Mouse (Mus musculus) liver, embryonic 12.5 days (tissue): ENCODE results near the gene Rab20. TPM values are rescaled to one million over a fixed set of nuclear protein-coding genes. Genes with fewer than 3 reads are reported as not detected.

Experiments used
- ATAC-seq: fragments of 200-750 bp; cut with Nextera tagmentation; 2 replicates; pipeline ENCODE4 v1.8.0; 2017; ENCODE audit warnings: moderate number of reproducible peaks, mild to moderate bottlenecking, moderate library complexity
- H3K27ac ChIP-seq: fragments of 300-500 bp; sonication (generic); 2 replicates; pipeline ENCODE4 v1.5.1; 2016; ENCODE audit warnings: mild to moderate bottlenecking
- H3K27me3 ChIP-seq: fragments of 300-500 bp; sonication (generic); replicated peaks from 2 replicates; pipeline ENCODE4 v1.6.1; 2016; ENCODE audit warnings: mild to moderate bottlenecking, moderate library complexity
- H3K36me3 ChIP-seq: fragments of 300-500 bp; sonication (generic); 2 replicates; pipeline ENCODE4 v1.6.1; 2016; ENCODE audit warnings: mild to moderate bottlenecking, moderate library complexity
- H3K4me1 ChIP-seq: fragments of 300-500 bp; sonication (generic); 2 replicates; pipeline ENCODE4 v1.6.1; 2016
- H3K4me2 ChIP-seq: fragments of 300-500 bp; sonication (generic); 2 replicates; pipeline ENCODE4 v1.6.1; 2016; ENCODE audit warnings: mild to moderate bottlenecking, moderate library complexity
- H3K4me3 ChIP-seq: fragments of 300-500 bp; sonication (generic); 2 replicates; pipeline ENCODE4 v1.5.1; 2016; ENCODE audit warnings: mild to moderate bottlenecking, moderate library complexity
- H3K9ac ChIP-seq: fragments of 300-500 bp; sonication (generic); 2 replicates; pipeline ENCODE4 v1.6.1; 2016; ENCODE audit warnings: mild to moderate bottlenecking, moderate library complexity
- H3K9me3 ChIP-seq: fragments of 300-500 bp; sonication (generic); replicated peaks from 2 replicates; pipeline ENCODE4 v1.6.1; 2016; ENCODE audit warnings: mild to moderate bottlenecking, moderate library complexity
- WGBS: fragments of 180-500 bp; shearing (Covaris S2); methylation state at CpG from one replicate; pipeline ENCODE4 v1.1.7; 2016; ENCODE audit not compliant: insufficient replicate concordance; 5-methylcytosine and 5-hydroxymethylcytosine counted together
- polyA plus RNA-seq: library from polyadenylated mRNA; unstranded; fragments of >200 nt; fragmentation: Nextera tagmentation; extraction: Ambion mirVana; gene quantifications from 2 replicates; pipeline ENCODE4 v1.2.1, GENCODE M21; 2016

Gene Rab20
- polyA plus RNA-seq, 1 experiment from 2014 or later = 3.9 TPM

DNA sequence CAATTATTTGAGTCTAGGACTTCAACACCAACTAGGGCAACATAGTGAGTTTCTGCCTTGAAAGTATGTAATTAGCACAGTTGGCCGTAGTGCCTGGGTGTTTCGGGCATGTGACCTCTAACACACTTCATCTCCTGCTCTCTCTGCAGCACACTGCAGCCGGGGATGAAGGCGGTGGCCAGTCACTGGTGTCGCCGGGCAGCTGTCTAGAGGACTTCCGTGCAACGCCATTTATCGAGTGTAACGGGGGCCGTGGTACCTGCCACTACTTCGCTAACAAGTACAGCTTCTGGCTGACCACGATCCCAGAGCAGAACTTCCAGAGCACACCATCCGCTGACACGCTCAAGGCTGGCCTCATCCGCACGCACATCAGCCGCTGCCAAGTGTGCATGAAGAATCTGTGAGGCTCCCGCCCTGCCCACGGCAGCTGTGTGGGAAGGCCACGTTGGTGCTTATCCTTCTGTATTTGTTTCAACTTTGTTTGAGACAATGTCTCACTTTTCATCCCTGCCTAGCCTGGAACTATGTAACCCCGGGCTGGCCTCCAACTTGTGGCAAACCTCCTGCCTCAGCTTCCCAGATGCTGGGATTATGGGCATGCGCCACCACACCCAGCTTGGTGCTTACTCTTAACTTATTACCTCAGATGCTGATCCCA lies 30.5 kb downstream of the Rab20 start:
- Histone ChIP-seq H3K36me3 (no peaks in the 10 kb centered on the region), H3K27me3 (peaks cover 20% of the 10 kb centered on the region), H3K4me3 (no peak overlapping the region), H3K9me3 (no peaks in the 10 kb centered on the region), H3K9ac (no peak overlapping the region), H3K4me1 (peaks cover 33% of the 10 kb centered on the region), H3K27ac (no peak overlapping the region), H3K4me2 (no peak overlapping the region)
- 82% methylated on average over 23 of the region's 23 CpGs for WGBS
- ATAC-seq = no peak

- no peaks in the 10 kb centered on the region for H3K9me3 ChIP-seq
- WGBS = 73% methylated on average over 13 of the region's 13 CpGs
- H3K4me1 ChIP-seq = peaks cover 32% of the 10 kb centered on the region
- no peak for ATAC-seq
- H3K36me3 ChIP-seq = no peaks in the 10 kb centered on the region
- H3K9ac ChIP-seq = no peak overlapping the region
- no peak overlapping the region for H3K27ac ChIP-seq
- peaks cover 5% of the 10 kb centered on the region; the same call in 1 of the 2 replicates for H3K27me3 ChIP-seq
- H3K4me2 ChIP-seq = no peak overlapping the region
- H3K4me3 ChIP-seq = no peak overlapping the region
Measured at GRCm38 (mm10) chr8:11445790-11446189, 32.7 kb downstream of the Rab20 start.

DNA sequence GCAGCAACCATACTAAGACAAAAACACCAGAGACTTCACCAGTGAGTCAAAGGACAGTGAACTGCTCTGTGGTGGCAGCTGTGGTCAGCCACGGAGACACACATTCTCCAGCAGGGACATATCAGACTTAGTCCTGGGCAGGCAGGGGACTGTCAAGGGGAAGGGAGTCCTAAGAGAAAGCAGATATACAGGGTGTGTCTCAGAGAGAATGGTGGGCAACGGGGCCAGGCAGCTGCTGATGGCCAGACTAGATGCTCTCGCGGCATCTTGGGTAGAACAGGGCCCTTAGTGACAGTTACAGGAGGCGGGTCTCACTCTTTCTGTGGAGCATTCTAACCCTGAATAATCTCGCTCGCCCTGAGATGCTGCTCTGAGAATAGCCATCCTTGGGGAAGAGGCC lies 34.3 kb downstream of the Rab20 start:
- WGBS = 34% methylated on average over 7 of the region's 7 CpGs
- peaks cover 22% of the 10 kb centered on the region for H3K4me1 ChIP-seq
- H3K9me3 ChIP-seq = no peaks in the 10 kb centered on the region
- peak overlapping the region; percentile 28 for H3K4me3 ChIP-seq
- peak overlapping the region; percentile 31; the same call in 1 of the 2 replicates for H3K27ac ChIP-seq
- 0 out of 2 replicates have a peak, but pooled peaks cover 5% of the 10 kb centered on the region for H3K27me3 ChIP-seq
- peak; percentile 76 for ATAC-seq
- H3K4me2 ChIP-seq = peak overlapping the region; percentile 54
- no peak overlapping the region for H3K9ac ChIP-seq
- no peaks in the 10 kb centered on the region for H3K36me3 ChIP-seq

GRCm38 (mm10) chr8:11443611-11444010 lies 34.9 kb downstream of the Rab20 start:
- 43% methylated on average over 9 of the region's 9 CpGs for WGBS
- Histone ChIP-seq H3K9ac (0 out of 2 replicates have a peak overlapping the region, but pooled peaks have one; percentile 33), H3K36me3 (no peaks in the 10 kb centered on the region), H3K27me3 (0 out of 2 replicates have a peak, but pooled peaks cover 9% of the 10 kb centered on the region), H3K4me3 (peak overlapping the region; percentile 28), H3K4me1 (peaks cover 22% of the 10 kb centered on the region), H3K4me2 (peak overlapping the region; percentile 54), H3K27ac (peak overlapping the region; percentile 31; the same call in 1 of the 2 replicates), H3K9me3 (no peaks in the 10 kb centered on the region)
- ATAC-seq = peak; percentile 72

- Histone ChIP-seq H3K4me2 (no peak overlapping the region), H3K27me3 (0 out of 2 replicates have a peak, but pooled peaks cover 12% of the 10 kb centered on the region), H3K36me3 (no peaks in the 10 kb centered on the region), H3K4me3 (no peak overlapping the region), H3K9me3 (no peaks in the 10 kb centered on the region), H3K9ac (no peak overlapping the region), H3K27ac (no peak overlapping the region), H3K4me1 (peaks cover 22% of the 10 kb centered on the region)
- no peak for ATAC-seq
- WGBS = 82% methylated on average over 6 of the region's 6 CpGs
Measured at GRCm38 (mm10) chr8:11441291-11441690, 37.2 kb downstream of the Rab20 start.

- Histone ChIP-seq H3K27me3 (0 out of 2 replicates have a peak, but pooled peaks cover 12% of the 10 kb centered on the region), H3K4me2 (no peak overlapping the region), H3K4me1 (peaks cover 2% of the 10 kb centered on the region; the same call in 1 of the 2 replicates), H3K9ac (no peak overlapping the region), H3K4me3 (no peak overlapping the region), H3K36me3 (0 out of 2 replicates have a peak, but pooled peaks cover 5% of the 10 kb centered on the region), H3K9me3 (no peaks in the 10 kb centered on the region), H3K27ac (no peak overlapping the region)
- WGBS = 70% methylated on average over 12 of the region's 12 CpGs
- no peak for ATAC-seq
Measured at GRCm38 (mm10) chr8:11437862-11438261, 40.6 kb downstream of the Rab20 start.

- H3K27ac ChIP-seq = no peak overlapping the region
- no peak overlapping the region for H3K9ac ChIP-seq
- no peak overlapping the region for H3K4me3 ChIP-seq
- H3K27me3 ChIP-seq = no peaks in the 10 kb centered on the region
- no peak overlapping the region for H3K4me2 ChIP-seq
- no peaks in the 10 kb centered on the region for H3K4me1 ChIP-seq
- no peak for ATAC-seq
- no peaks in the 10 kb centered on the region for H3K9me3 ChIP-seq
- 0 out of 2 replicates have a peak, but pooled peaks cover 5% of the 10 kb centered on the region for H3K36me3 ChIP-seq
- WGBS = 51% methylated on average over 5 of the region's 5 CpGs
Measured at GRCm38 (mm10) chr8:11430688-11431087, 47.8 kb downstream of the Rab20 start.

- no peak for ATAC-seq
- Histone ChIP-seq H3K27me3 (peaks cover 8% of the 10 kb centered on the region; the same call in 1 of the 2 replicates), H3K27ac (no peak overlapping the region), H3K36me3 (0 out of 2 replicates have a peak, but pooled peaks cover 2% of the 10 kb centered on the region), H3K4me2 (no peak overlapping the region), H3K9ac (no peak overlapping the region), H3K9me3 (no peaks in the 10 kb centered on the region), H3K4me1 (no peaks in the 10 kb centered on the region), H3K4me3 (no peak overlapping the region)
- WGBS = 62% methylated on average over 7 of the region's 7 CpGs
Measured at GRCm38 (mm10) chr8:11423091-11423490, 55.4 kb downstream of the Rab20 start.

DNA sequence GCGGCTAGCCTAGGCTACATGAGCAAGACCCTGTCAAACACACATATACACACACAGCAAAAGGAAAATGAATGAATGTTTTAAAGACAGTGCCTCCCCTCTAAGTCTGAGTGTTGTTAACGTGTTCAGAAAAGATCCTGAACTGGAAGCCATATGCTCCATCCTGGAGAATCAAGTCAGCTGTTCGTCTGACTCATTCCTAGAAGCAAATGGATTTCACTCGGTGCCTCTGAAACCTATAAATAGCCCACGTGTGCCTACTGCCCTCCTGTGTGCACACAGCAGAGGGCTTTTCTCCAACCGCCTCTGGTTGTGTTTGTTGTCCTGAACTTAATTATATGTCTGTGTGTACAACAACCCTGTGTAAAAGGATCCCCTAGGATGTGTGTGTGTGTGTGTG lies 56.5 kb downstream of the Rab20 start:
- H3K36me3 ChIP-seq = 0 out of 2 replicates have a peak, but pooled peaks cover 2% of the 10 kb centered on the region
- no peak overlapping the region for H3K4me2 ChIP-seq
- no peak overlapping the region for H3K27ac ChIP-seq
- H3K27me3 ChIP-seq = peaks cover 8% of the 10 kb centered on the region; the same call in 1 of the 2 replicates
- 60% methylated on average over 6 of the region's 6 CpGs for WGBS
- H3K4me1 ChIP-seq = no peaks in the 10 kb centered on the region
- H3K9me3 ChIP-seq = no peaks in the 10 kb centered on the region
- no peak overlapping the region for H3K4me3 ChIP-seq
- ATAC-seq = no peak
- no peak overlapping the region for H3K9ac ChIP-seq

- no peak overlapping the region for H3K27ac ChIP-seq
- peaks cover 8% of the 10 kb centered on the region; the same call in 1 of the 2 replicates for H3K27me3 ChIP-seq
- H3K4me3 ChIP-seq = no peak overlapping the region
- H3K4me1 ChIP-seq = no peaks in the 10 kb centered on the region
- no peak overlapping the region for H3K4me2 ChIP-seq
- 51% methylated on average over 14 of the region's 14 CpGs for WGBS
- H3K36me3 ChIP-seq = 0 out of 2 replicates have a peak, but pooled peaks cover 2% of the 10 kb centered on the region
- ATAC-seq = no peak
- no peaks in the 10 kb centered on the region for H3K9me3 ChIP-seq
- no peak overlapping the region for H3K9ac ChIP-seq
Measured at GRCm38 (mm10) chr8:11421105-11421504, 57.4 kb downstream of the Rab20 start.

- Histone ChIP-seq H3K4me2 (no peak overlapping the region), H3K4me3 (no peak overlapping the region), H3K9me3 (no peaks in the 10 kb centered on the region), H3K36me3 (0 out of 2 replicates have a peak, but pooled peaks cover 2% of the 10 kb centered on the region), H3K27ac (no peak overlapping the region), H3K4me1 (no peaks in the 10 kb centered on the region), H3K27me3 (peaks cover 8% of the 10 kb centered on the region; the same call in 1 of the 2 replicates), H3K9ac (no peak overlapping the region)
- no peak for ATAC-seq
- 7% methylated on average over 2 of the region's 2 CpGs for WGBS
Measured at GRCm38 (mm10) chr8:11419645-11420044, 58.9 kb downstream of the Rab20 start.

DNA sequence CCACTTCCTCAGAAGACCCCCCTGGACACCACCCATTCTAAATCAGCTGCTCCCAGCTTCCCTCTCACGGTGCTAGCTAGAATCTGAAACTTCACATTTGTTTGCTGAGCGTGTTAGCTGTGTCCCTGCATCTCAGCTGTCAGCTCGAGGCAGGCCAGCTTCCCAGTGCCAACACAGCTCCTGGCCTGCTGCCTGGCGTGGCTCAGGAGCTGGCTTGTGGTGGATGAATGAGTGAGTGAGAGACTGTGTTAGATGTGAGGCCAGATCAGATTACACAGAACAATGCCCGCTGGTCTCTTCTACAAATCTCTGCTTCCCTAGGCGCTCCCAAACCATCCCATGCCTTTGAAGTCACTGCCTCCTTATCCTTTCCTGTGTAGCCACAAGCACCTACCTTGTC lies 59.3 kb downstream of the Rab20 start:
- 32% methylated on average over 6 of the region's 6 CpGs for WGBS
- H3K4me2 ChIP-seq = no peak overlapping the region
- no peaks in the 10 kb centered on the region for H3K9me3 ChIP-seq
- H3K4me1 ChIP-seq = no peaks in the 10 kb centered on the region
- ATAC-seq = 0 out of 2 replicates have a peak, but pooled peaks have one; percentile 10
- no peak overlapping the region for H3K27ac ChIP-seq
- no peak overlapping the region for H3K9ac ChIP-seq
- 0 out of 2 replicates have a peak, but pooled peaks cover 2% of the 10 kb centered on the region for H3K36me3 ChIP-seq
- H3K4me3 ChIP-seq = no peak overlapping the region
- peaks cover 8% of the 10 kb centered on the region; the same call in 1 of the 2 replicates for H3K27me3 ChIP-seq
